Mouse (Mus musculus) left cerebral cortex, postnatal 4 days (tissue): ENCODE measurements around the gene St3gal2. TPM values are rescaled to one million over a fixed set of nuclear protein-coding genes. Genes with fewer than 3 reads are reported as not detected.
"Not testable (repeated sequence)": the region's sequence is repeated elsewhere in the genome, so short reads cannot be mapped to it uniquely, and the experiment has no call there.

ENCODE experiments used
- DNase-seq: peaks from one replicate; pipeline ENCODE4 v3.0.0-alpha.2; 2022
- intact Hi-C: fragments of 180-260 bp; cut with DNase I; formaldehyde crosslinking; loops from one replicate; pipeline ENCODE4 v1.15.1; 2025
- total RNA-seq, 2 experiments: library from RNA; stranded (reverse); gene quantifications; 2 replicates each; pipeline ENCODE4 v1.2.3; 2021

Gene St3gal2
- total RNA-seq, 2 experiments from 2014 or later: 78.9 to 80.6 TPM

DNA sequence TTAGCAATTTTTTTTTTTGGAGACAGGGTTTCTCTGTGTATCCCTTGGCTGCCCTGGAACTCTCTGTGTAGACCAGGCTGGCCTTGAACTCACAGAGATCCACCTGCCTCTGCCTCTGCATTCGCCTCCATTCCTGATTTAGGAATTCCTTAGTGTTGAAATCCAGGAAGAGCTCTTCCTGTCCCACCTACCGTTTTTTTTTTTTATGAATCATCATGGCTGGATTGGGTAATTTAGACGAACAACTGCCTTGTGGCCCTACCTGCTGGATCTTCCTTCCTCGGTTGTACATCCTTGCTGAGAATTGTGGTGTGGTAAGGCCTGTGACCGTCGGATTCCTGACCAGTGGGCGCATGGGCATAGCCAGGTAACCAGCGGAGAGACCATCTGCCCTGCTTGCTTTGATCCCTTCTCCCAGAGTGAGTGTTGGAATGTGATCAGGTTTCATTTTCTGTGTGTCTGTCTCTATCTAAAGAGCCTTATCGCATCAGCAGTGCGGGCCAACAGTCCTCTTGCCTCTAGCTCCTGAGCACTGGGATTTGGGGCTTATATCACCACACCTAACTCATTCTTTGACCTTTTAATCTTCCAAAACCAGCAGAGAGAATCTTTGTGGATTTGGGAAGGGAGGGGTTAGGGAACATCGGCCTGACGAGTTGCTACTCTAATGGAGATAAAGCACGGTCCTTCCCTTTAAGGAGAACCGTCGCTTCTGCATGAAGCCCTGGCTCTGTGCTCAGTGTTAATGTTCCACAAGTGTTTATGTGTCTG, 21.1 kb downstream of the St3gal2 start:
- DNase-seq: no peak
- intact Hi-C loops: no loop called here

DNA sequence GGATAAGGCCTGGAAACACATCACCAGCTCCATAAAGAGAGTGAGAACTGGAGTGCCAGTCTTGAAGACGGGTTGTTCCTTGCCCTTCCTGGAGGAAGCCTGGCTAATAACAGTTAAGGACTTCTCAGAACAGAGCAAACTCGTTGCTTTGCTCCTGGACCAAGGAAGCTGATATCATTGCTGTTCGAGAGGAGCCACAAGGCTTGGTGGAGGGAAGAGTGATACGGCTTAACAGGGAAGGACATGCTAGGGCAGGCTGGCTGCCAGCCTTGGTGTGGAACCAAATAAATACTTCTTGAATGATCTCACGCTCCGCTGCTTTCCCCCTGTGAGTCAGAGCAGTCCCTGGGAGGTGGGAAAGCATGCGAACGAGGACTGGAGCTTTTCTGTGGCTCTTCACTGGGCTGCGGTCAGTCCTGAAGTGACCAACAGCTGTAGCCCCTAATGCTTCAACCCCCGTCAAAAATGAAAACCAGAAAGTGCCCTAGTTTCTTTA, 21.8 kb downstream of the St3gal2 start:
- DNase-seq: peak; percentile 77
- intact Hi-C loops: no loop called here

DNA sequence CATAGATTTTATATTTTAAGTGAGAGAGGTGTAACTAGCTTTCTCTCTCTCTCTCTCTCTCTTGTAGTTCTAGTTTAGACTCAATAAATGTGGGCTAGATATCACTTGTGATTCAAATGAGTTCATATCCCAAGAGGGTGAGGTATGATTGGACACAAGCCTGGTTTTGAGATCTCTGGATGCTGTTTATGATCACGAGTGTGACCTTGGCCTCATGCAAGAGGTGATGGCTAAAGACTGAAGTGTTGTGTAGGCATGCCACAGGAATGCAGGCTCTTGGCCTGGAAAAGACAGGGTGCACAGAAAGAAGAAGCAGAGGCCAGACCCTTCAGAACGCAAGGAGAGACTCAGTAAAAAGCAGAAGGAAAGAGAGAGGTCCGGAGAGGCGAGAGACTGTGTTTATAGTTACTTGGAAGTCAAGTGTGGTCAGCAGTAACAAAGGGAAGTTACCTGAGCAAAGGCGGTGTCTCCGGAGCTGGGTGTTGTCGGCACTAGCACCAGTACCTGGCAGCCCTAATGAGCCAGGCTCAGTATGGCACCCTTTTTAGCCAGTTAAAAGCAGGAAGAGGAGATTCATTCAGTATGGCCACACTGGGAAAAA, 24.7 kb downstream of the St3gal2 start:
- no peak for DNase-seq
- intact Hi-C loops: no loop called here

DNA sequence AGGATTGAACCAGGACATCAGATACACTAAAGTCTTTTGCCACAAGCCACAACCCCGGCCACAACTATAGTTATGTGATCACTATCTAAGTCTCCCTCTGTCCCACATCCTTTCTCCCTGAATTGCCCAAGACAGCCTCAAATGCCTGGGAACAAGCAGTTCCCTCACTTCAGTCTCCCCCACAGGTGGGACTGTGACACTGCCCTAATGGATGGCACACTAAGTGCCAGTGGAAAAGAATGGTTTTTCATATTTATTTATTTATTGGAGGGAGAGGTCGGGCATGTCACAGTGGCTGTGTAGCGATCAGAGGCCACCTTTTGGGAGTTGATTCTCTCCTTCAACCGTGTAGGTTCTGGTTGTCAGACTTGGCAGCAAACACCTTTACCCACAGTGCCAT, 26.0 kb downstream of the St3gal2 start:
- no peak for DNase-seq
- intact Hi-C loops: no loop called here

DNA sequence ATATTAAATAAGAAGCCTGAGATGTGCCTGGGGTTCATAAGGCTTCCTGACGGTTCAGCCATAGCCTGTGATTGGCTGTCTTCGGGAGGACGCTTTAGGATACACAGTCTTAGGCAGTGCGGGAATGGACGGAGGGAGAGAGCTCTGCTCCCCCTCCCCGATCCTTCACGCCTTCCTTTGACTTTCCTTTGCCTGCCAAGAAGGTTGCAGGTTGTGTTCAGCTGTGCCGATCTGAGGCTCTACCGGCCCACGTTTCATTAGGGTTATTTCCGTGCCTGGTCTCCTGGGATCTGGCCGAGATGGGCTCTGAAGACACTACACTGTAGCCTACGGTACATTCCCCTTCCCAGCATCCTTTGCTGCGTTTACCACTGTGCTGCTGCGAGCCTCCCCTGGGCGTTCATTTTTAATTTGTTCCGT, 30.4 kb downstream of the St3gal2 start:
- intact Hi-C loops: no loop called here
- no peak for DNase-seq

DNA sequence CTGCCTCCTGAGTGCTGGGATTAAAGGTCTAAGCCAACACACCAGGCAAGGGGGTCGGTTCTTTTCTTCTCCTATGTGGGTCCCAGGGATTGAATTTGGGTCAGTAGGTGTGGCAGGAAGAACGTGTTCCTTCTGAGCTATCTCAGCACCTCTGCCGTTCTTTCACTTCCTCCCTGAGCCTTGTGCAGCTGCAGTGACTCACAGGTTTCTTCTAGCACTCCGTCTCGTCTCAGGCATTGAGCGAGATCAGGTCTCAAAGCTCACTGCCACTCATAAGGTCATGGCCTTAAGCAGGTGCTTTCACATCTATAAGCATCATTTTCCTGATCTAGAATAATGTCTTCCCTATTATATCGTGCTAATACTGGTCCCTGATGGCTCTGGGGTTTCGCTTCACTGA, 35.1 kb downstream of the St3gal2 start:
- DNase-seq: no peak
- intact Hi-C loops: no loop called here

DNA sequence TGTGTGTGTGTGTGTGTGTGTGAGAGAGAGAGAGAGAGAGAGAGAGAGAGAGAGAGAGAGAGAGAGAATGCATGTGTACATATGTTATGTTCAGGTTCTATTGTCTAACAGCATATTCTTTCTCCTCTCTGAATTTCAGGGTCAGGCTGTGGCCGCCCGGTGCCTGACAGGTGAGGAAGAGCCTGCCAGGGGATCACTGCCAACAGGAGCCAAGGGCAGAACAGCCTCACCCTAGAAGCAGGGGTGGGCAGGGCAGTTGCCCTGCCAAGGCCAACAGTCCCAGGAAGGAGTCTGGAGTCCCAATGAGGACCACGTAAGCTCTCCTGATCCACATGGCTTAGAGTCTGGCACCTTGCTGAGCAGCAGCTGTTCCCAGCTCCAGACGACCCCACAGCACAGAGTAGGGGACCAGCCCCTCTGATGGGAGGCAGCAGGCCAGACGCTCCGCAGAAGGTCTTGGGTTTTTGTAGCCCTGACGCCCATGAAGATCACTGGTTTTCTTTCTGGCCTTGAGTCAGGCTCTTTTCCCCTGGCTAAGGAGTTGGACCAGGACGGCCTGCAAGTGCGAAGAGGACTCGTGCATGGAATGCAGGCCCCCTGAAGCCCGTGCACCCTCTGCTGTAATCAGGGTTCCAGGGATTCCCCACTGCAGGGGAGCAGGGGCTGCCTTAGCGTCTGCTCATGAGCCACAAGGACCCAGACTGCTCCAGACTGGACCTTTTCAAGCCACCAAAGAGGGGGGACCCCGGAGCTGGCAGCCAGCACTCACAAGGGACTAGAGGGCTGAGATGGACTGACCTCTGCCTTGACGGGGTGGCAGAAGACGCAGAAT, 37.1 kb downstream of the St3gal2 start:
- DNase-seq: peak; percentile 82
- intact Hi-C loops: no loop called here

DNA sequence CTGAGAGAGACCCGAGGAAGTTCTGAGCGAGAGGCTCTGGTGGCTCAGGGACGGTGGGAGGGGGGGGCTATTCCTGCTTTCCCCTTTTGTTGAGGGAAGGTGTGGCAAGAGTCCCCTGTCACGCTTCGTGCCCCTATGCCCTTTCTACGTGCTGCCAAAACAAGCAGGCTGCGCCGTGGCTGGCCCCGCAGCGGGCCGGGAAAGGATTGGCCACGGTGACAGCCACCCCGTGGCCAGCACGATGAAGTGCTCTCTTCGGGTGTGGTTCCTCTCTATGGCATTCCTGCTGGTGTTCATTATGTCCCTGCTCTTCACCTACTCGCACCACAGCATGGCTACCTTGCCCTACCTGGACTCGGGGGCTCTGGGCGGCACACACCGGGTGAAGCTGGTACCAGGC, 37.7 kb downstream of the St3gal2 start:
- intact Hi-C loops: no loop called here
- no peak for DNase-seq

DNA sequence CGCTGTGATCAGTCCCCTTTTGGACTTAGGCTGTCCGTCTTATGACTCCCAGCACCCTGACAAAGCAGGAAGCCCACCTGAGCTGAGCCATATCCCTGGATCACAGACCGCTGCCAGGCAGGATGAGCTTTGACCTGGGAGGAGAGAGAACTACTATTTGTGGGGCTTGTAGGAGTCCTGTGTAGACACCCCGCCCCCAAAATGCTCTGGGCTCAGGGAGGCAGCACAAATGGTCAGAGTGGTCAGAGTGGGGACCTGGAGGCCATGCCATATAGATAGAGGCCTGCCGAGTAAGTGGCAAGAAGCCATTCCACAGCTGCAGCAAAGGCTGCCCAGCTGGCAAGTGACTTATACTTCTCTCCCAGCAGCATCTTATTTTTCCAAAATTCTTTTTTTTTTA, 38.4 kb downstream of the St3gal2 start:
- intact Hi-C loops: no loop called here
- no peak for DNase-seq

DNA sequence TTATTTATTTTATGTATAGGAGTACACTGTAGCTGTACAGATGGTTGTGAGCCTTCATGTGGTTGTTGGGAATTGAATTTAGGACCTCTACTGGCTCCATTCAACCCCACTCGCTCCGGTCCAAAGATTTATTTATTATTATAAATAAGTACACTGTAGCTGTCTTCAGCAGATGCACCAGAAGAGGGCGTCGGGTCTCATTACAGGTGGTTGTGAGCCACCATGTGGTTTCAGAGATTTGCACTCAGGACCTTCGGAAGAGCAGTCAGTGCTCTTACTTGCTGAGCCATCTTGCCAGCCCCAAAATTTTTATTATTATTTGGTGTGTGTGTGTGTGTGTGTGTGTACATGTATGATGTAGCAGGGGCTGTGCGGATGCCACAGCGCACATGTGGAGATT, 38.8 kb downstream of the St3gal2 start:
- DNase-seq: not testable (repeated sequence)

DNA sequence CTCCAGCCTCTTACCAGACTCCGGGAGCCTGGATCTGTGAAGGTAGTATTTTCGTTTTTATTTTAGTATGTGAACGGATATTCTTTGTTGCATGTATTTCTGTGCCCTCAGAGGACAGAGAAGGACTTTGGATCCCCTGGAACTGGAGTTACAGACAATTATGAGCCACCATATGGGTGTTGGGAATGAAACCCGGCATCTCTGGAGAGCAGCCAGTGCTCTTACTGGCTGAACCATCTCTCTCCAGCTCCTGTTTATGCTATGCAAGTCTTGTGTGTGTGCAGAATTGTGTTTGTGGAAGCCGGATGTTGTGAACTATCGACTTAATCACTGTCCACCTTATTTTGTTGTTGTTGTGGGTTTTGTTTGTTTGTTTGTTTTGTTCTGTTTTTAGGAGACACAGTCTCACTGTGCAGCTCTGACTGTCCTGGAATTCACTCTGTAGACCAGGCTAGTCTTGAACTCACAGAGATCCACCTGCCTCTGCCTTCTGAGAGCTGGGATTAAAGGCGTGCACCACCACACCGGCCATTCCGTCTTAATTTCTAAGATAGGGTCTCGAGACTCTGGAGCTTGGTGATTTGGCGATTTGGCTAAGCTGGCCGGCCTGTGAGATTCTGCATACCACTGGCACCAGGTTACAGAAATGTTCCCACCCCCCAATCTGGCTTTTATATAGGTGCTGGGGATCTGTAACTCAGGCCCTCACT, 39.5 kb downstream of the St3gal2 start:
- peak; percentile 62 for DNase-seq
- intact Hi-C loops: no loop called here

More for the DNA sequence above, 38.8 kb downstream of the St3gal2 start:
- intact Hi-C loops: not testable (repeated sequence)

DNA sequence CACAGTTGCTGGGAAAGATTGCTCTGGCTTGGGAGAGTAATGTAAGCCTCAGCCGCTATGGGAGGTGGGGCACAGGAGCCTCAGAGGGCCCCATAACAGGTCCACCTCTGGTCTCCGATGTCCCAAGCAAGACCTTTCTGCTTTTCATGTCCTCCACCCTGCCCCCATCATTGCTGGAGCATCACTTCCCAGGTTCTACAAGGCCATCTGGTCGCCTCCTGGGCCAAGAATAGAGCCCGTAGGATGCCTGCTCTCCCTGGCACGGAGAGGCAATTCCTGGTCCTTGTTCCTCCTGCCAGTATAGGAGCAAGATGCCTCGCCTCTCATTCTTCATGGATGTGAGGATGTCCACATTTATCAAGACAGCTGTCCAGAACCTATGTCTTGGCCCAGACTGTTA, 40.2 kb downstream of the St3gal2 start:
- intact Hi-C loops: loop anchor here (5.0 kb wide), 1 partner anchor 33 kb away; no protein-coding TSS in a partner anchor
- peak; percentile 83 for DNase-seq

DNA sequence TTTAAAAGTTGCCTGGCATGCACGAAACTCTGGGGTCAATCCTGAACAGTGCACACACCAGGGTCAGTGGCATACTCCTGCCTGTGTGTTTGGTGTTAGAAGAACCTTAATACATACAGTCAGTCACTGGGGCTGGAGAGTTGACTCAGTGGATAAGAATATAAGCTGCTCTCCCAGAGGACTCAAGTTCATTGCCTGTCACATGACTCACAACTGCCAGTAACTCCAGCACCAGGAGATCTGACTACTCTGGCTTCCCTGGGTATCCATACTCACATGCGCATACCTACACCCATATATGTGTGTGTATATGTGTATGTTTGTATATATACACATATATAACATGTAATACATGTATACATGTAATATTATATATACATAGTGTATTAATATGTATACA, 43.3 kb downstream of the St3gal2 start:
- intact Hi-C loops: loop anchor here (5.0 kb wide), 1 partner anchor 36 kb away; no protein-coding TSS in a partner anchor
- no peak for DNase-seq

DNA sequence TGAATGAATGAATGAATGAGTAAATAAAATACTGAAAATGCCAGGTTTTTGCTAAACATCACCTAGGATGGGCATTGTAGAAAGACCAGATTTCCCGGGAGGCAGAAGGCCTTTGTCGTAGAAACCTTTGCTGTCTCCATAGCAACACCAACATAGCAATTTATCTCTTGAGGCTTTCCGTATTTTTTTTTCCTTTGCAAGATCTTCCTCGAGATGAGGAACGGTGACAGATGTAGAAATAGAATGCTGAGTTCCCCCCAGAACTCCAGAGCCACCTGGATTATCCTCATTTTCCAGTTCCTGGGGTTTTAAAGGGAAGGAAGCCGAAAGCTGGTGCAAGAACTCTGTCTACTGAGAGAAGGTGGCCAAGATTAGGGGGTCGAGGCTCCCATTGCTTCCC, 44.9 kb downstream of the St3gal2 start:
- intact Hi-C loops: loop anchor here (5.0 kb wide), 1 partner anchor 37 kb away; no protein-coding TSS in a partner anchor
- no peak for DNase-seq

DNA sequence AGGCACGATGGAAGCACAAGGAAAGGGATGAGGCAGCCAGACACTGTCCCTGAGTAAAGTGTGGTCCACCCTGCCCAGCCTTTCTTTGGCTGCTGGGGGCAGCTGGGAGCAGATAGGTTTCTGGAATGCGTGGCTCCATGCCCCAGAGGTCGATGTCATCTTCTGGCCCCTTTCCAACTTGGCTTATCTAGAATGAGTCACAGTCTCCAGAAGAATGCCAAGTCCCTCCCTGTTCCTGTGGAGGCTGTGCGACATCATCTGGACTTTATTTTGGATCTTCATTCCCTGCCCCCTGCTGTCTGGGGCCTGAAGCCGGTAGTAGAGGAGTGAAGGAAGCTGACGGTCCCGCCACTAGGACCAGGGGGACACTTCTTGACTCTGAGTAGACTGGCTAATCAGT, 45.9 kb downstream of the St3gal2 start:
- intact Hi-C loops: no loop called here

DNA sequence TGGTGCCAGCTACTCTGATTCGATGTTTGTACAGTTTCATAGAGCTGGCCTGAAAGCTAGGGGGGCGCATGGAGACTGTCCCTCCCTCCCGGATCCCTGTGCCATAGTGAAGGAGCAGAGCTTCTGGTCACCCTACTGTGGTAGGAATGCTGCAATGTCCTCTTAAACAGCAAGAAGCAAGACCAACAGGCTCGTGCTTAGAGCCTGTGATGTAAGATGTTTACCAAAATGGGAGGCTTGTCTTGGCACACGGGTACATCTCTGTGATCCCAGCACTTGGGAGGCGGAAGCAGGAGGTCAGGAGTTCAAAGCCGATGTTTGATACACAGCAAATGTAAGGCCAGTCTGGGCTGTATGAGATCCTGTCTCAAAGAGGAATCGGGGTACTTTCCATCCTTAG, 46.9 kb downstream of the St3gal2 start:
- DNase-seq: no peak
- intact Hi-C loops: no loop called here

More for the DNA sequence above, 45.9 kb downstream of the St3gal2 start:
- peak; percentile 77 for DNase-seq

DNA sequence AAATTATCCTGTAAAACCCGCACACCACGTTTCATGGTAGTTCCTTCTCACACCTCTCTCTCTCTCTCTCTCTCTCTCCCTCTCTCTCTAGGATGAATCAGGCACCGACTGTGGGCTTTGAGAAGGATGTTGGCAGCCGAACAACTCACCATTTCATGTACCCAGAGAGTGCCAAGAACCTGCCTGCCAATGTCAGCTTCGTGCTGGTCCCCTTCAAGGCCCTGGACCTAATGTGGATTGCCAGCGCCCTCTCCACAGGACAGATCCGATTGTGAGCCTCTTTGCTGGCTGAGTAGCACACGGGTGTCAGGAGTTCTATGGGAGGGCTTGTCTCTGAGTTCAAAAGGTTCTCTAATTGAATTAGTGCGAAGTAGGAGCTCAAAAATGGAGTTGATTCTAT, 47.6 kb downstream of the St3gal2 start:
- intact Hi-C loops: no loop called here
- DNase-seq: no peak

DNA sequence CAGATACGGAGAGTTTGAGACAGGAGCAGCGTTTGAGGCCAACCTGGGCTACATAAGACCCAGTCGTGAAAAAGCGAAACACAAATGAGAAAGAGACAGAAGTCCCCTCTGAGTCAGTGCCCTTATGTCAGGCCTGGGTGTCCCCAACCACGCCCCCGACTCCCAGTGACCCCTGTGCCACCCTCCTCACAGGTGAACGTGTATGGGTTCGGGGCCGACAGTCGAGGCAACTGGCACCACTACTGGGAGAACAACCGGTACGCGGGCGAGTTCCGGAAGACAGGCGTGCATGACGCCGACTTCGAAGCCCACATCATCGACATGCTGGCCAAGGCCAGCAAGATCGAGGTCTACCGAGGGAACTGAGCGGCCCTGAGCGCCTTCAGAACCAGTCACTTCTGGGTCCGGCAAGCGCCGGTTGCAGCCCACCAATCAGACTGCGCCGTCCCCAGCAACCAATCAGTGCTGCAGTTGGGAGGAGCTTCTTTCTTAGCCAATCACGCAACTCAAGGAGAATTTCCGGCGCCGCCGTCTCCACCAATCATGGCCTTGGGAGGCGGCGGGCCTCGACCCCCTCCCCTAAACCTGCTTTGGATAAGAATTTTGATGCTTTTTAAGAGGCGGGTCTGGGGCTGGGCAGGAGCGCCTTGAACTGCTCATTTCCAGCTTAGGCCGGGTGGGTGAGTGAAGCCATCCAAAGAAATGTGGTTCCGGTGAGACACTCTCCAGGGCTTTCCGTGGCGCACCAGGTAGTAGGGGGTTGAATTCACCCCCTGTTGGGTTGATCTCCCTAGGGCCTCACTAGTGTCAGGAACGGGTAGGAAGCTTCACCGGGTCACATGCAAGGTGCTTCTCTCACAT, 50.4 kb downstream of the St3gal2 start:
- intact Hi-C loops: no loop called here
- peak; percentile 93 for DNase-seq

DNA sequence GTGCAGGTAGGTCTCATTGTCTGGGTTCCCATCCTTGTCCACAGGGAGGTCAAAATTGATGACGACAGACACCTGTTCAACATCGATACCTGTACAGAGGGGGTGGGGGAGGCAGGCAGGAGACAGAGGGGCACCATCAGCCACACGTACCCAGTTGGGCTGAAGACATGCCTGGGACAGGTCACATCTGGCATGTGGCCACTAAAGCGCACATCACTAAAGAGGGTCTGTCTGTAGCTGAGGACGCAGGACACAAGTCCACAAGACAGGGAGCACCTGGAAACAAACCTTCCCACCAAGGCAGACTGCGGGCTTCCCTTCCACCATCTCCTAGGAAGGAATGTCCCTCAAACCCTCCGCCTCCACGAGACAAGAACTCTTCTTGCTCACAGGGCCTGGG, 56.8 kb downstream of the St3gal2 start:
- DNase-seq, intact Hi-C loops: not testable (repeated sequence)

DNA sequence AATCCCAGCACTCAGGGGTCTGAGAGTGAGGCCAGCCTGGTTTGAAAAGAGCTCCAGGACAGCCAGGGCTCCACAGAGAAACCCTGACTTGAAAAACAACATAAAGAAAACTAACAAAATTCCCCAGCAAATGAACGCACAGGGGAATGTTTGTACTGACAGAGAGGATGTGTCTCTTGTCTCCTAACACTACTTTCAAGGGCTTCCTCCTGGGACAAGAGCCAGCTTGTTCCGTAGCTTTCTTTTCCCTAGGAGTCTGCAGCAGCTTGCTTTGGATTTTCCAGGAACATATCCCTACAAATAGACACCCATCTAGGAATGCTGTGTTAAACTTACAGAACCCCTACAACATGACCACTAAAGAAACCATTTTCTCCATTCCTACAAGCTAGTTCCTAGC, 58.3 kb downstream of the St3gal2 start:
- DNase-seq, intact Hi-C loops: not testable (repeated sequence)
